Mouse (Mus musculus) hindbrain, embryonic 10.5 days (tissue): ENCODE data around the gene Fads6. TPM values are rescaled to one million over a fixed set of nuclear protein-coding genes. Genes with fewer than 3 reads are reported as not detected.

Experiments used
- DNase-seq: peaks from one replicate; pipeline ENCODE4 v3.0.0-alpha.2; 2017; ENCODE audit warnings: low spot score
- H3K27ac ChIP-seq: fragments of 300-500 bp; sonication (generic); 2 replicates; pipeline ENCODE4 v1.5.1; 2016; ENCODE audit warnings: mild to moderate bottlenecking, moderate library complexity
- H3K27me3 ChIP-seq: fragments of 300-500 bp; sonication (generic); 2 replicates; pipeline ENCODE4 v1.6.1; 2016; ENCODE audit warnings: mild to moderate bottlenecking; ENCODE audit not compliant: poor library complexity, insufficient read depth, severe bottlenecking
- H3K36me3 ChIP-seq: fragments of 300-500 bp; sonication (generic); 2 replicates; pipeline ENCODE4 v1.6.1; 2016; ENCODE audit warnings: mild to moderate bottlenecking, moderate library complexity
- H3K4me1 ChIP-seq: fragments of 300-500 bp; sonication (generic); replicated peaks from 2 replicates; pipeline ENCODE4 v1.6.1; 2016; ENCODE audit warnings: mild to moderate bottlenecking
- H3K4me3 ChIP-seq: fragments of 300-500 bp; sonication (generic); 2 replicates; pipeline ENCODE4 v1.5.1; 2016; ENCODE audit warnings: mild to moderate bottlenecking, moderate library complexity
- H3K9me3 ChIP-seq: fragments of 300-500 bp; sonication (generic); 2 replicates; pipeline ENCODE4 v1.6.1; 2016; ENCODE audit warnings: mild to moderate bottlenecking, moderate library complexity
- WGBS: fragments of 180-500 bp; shearing (Covaris S2); methylation state at CpG from one replicate; pipeline ENCODE4 v1.1.7; 2016; 5-methylcytosine and 5-hydroxymethylcytosine counted together
- polyA plus RNA-seq: library from polyadenylated mRNA; unstranded; fragments of >200 nt; fragmentation: Nextera tagmentation; extraction: Ambion mirVana; gene quantifications from 2 replicates; pipeline ENCODE4 v1.2.1, GENCODE M21; 2016

The Fads6 gene
- polyA plus RNA-seq, 1 experiment from 2014 or later, result 0.27 TPM

- DNase-seq, result peak; percentile 38
Measured at GRCm38 (mm10) chr11:115257775-115258510, 39.5 kb downstream of the Fads6 start.

GRCm38 (mm10) chr11:115251258-115251657 is 46.2 kb downstream of the Fads6 start:
- Histone ChIP-seq H3K9me3 (no peaks in the 10 kb centered on the region), H3K36me3 (no peaks in the 10 kb centered on the region), H3K4me3 (0 out of 2 replicates have a peak overlapping the region, but pooled peaks have one; percentile 59), H3K27ac (no peak overlapping the region), H3K27me3 (peaks cover 100% of the 10 kb centered on the region), H3K4me1 (peaks cover 45% of the 10 kb centered on the region)
- DNase-seq, result no peak
- WGBS, result 65% methylated on average over 3 of the region's 3 CpGs

More at GRCm38 (mm10) chr11:115257775-115258510, 39.5 kb downstream of the Fads6 start:
- no peaks in the 10 kb centered on the region for H3K36me3 ChIP-seq
- H3K4me1 ChIP-seq, result peaks cover 10% of the 10 kb centered on the region
- H3K27me3 ChIP-seq, result peaks cover 100% of the 10 kb centered on the region
- no peaks in the 10 kb centered on the region for H3K9me3 ChIP-seq
- WGBS, result 16% methylated on average over 59 of the region's 59 CpGs
- peak overlapping the region; percentile 36 for H3K4me3 ChIP-seq
- H3K27ac ChIP-seq, result no peak overlapping the region

- Histone ChIP-seq H3K4me1 (peaks cover 52% of the 10 kb centered on the region), H3K4me3 (peak overlapping the region; percentile 59), H3K27me3 (peaks cover 100% of the 10 kb centered on the region), H3K9me3 (no peaks in the 10 kb centered on the region), H3K36me3 (no peaks in the 10 kb centered on the region), H3K27ac (peak overlapping the region; percentile 62)
- 2% methylated on average over 36 of the region's 36 CpGs for WGBS
- DNase-seq, result peak; percentile 32
Measured at GRCm38 (mm10) chr11:115250405-115251090, 46.9 kb downstream of the Fads6 start.

- H3K27ac ChIP-seq, result peak overlapping the region; percentile 62
- H3K9me3 ChIP-seq, result no peaks in the 10 kb centered on the region
- DNase-seq, result peak; percentile 56
- WGBS, result 2% methylated on average over 63 of the region's 63 CpGs
- peaks cover 98% of the 10 kb centered on the region for H3K27me3 ChIP-seq
- H3K4me3 ChIP-seq, result peak overlapping the region; percentile 59
- peaks cover 58% of the 10 kb centered on the region for H3K4me1 ChIP-seq
- H3K36me3 ChIP-seq, result peaks cover under 1% of the 10 kb centered on the region; the same call in 1 of the 2 replicates
Measured at GRCm38 (mm10) chr11:115249721-115250404, 47.6 kb downstream of the Fads6 start.

- Histone ChIP-seq H3K36me3 (peaks cover 19% of the 10 kb centered on the region; the same call in 1 of the 2 replicates), H3K4me1 (peaks cover 78% of the 10 kb centered on the region), H3K27me3 (peaks cover 92% of the 10 kb centered on the region), H3K9me3 (no peaks in the 10 kb centered on the region), H3K4me3 (no peak overlapping the region), H3K27ac (no peak overlapping the region)
- 70% methylated on average over 6 of the region's 6 CpGs for WGBS
- DNase-seq, result no peak
Measured at GRCm38 (mm10) chr11:115247945-115248344, 49.5 kb downstream of the Fads6 start.

GRCm38 (mm10) chr11:115247240-115247639 is 50.2 kb downstream of the Fads6 start:
- peaks cover 19% of the 10 kb centered on the region; the same call in 1 of the 2 replicates for H3K36me3 ChIP-seq
- no peak overlapping the region for H3K4me3 ChIP-seq
- peaks cover 86% of the 10 kb centered on the region for H3K27me3 ChIP-seq
- DNase-seq, result no peak
- no peaks in the 10 kb centered on the region for H3K9me3 ChIP-seq
- peaks cover 82% of the 10 kb centered on the region for H3K4me1 ChIP-seq
- 0 out of 2 replicates have a peak overlapping the region, but pooled peaks have one; percentile 8 for H3K27ac ChIP-seq
- 8% methylated on average over 3 of the region's 3 CpGs for WGBS

- H3K27me3 ChIP-seq, result peaks cover 78% of the 10 kb centered on the region
- H3K9me3 ChIP-seq, result no peaks in the 10 kb centered on the region
- H3K36me3 ChIP-seq, result peaks cover 19% of the 10 kb centered on the region; the same call in 1 of the 2 replicates
- DNase-seq, result no peak
- H3K4me3 ChIP-seq, result no peak overlapping the region
- no peak overlapping the region; the same call in 1 of the 2 replicates for H3K27ac ChIP-seq
- WGBS, result 71% methylated on average over 8 of the region's 8 CpGs
- peaks cover 89% of the 10 kb centered on the region for H3K4me1 ChIP-seq
Measured at GRCm38 (mm10) chr11:115246386-115246785, 51.1 kb downstream of the Fads6 start.

GRCm38 (mm10) chr11:115244840-115245239 is 52.6 kb downstream of the Fads6 start:
- DNase-seq, result no peak
- no peak overlapping the region for H3K4me3 ChIP-seq
- 0 out of 2 replicates have a peak overlapping the region, but pooled peaks have one; percentile 37 for H3K27ac ChIP-seq
- peaks cover 19% of the 10 kb centered on the region; the same call in 1 of the 2 replicates for H3K36me3 ChIP-seq
- WGBS, result 88% methylated on average over 8 of the region's 8 CpGs
- H3K9me3 ChIP-seq, result no peaks in the 10 kb centered on the region
- peaks cover 66% of the 10 kb centered on the region for H3K27me3 ChIP-seq
- peaks cover 91% of the 10 kb centered on the region for H3K4me1 ChIP-seq

GRCm38 (mm10) chr11:115243783-115244182 is 53.7 kb downstream of the Fads6 start:
- peak overlapping the region; percentile 37; the same call in 1 of the 2 replicates for H3K27ac ChIP-seq
- WGBS, result 85% methylated on average over 12 of the region's 12 CpGs

GRCm38 (mm10) chr11:115242746-115243145 is 54.7 kb downstream of the Fads6 start:
- Histone ChIP-seq H3K36me3 (peaks cover 19% of the 10 kb centered on the region; the same call in 1 of the 2 replicates), H3K4me1 (peaks cover 91% of the 10 kb centered on the region), H3K27me3 (peaks cover 48% of the 10 kb centered on the region), H3K9me3 (no peaks in the 10 kb centered on the region), H3K27ac (no peak overlapping the region), H3K4me3 (no peak overlapping the region)
- DNase-seq, result no peak
- 67% methylated on average over 3 of the region's 3 CpGs for WGBS

More at GRCm38 (mm10) chr11:115243783-115244182, 53.7 kb downstream of the Fads6 start:
- H3K36me3 ChIP-seq, result peaks cover 19% of the 10 kb centered on the region; the same call in 1 of the 2 replicates
- peaks cover 94% of the 10 kb centered on the region for H3K4me1 ChIP-seq
- no peak overlapping the region for H3K4me3 ChIP-seq
- peaks cover 59% of the 10 kb centered on the region for H3K27me3 ChIP-seq
- H3K9me3 ChIP-seq, result no peaks in the 10 kb centered on the region
- DNase-seq, result no peak

GRCm38 (mm10) chr11:115241402-115241801 is 56.1 kb downstream of the Fads6 start:
- no peaks in the 10 kb centered on the region for H3K9me3 ChIP-seq
- no peak for DNase-seq
- H3K4me1 ChIP-seq, result peaks cover 87% of the 10 kb centered on the region
- peaks cover 19% of the 10 kb centered on the region; the same call in 1 of the 2 replicates for H3K36me3 ChIP-seq
- H3K27ac ChIP-seq, result peak overlapping the region; percentile 62; the same call in 1 of the 2 replicates
- peaks cover 40% of the 10 kb centered on the region for H3K27me3 ChIP-seq
- H3K4me3 ChIP-seq, result no peak overlapping the region
- WGBS, result 83% methylated on average over 11 of the region's 11 CpGs

GRCm38 (mm10) chr11:115236570-115236969 is 60.9 kb downstream of the Fads6 start:
- 49% methylated on average over 5 of the region's 5 CpGs for WGBS
- Histone ChIP-seq H3K27me3 (peaks cover 34% of the 10 kb centered on the region), H3K27ac (peak overlapping the region; percentile 78), H3K4me1 (peaks cover 91% of the 10 kb centered on the region), H3K9me3 (no peaks in the 10 kb centered on the region), H3K4me3 (no peak overlapping the region), H3K36me3 (no peaks in the 10 kb centered on the region)
- DNase-seq, result no peak
